Mouse (Mus musculus) embryonic fibroblast, embryonic 13.5 days (primary cell): Measurements from ENCODE around the gene Gm1979.
"Not testable (repeated sequence)": the region's sequence is repeated elsewhere in the genome, so short reads cannot be mapped to it uniquely, and the experiment has no call there.

Experiments used
- CTCF ChIP-seq: IDR thresholded peaks from 2 replicates; pipeline ENCODE4 v1.5.1; 2011; ENCODE audit warnings: mild to moderate bottlenecking, control low read depth, low read length, moderate library complexity, borderline replicate concordance; ENCODE audit not compliant: insufficient read depth
- POLR2A ChIP-seq: IDR thresholded peaks from 2 replicates; pipeline ENCODE4 v1.6.1; 2011; ENCODE audit warnings: low read depth, mild to moderate bottlenecking, control low read depth, low read length, moderate library complexity

DNA sequence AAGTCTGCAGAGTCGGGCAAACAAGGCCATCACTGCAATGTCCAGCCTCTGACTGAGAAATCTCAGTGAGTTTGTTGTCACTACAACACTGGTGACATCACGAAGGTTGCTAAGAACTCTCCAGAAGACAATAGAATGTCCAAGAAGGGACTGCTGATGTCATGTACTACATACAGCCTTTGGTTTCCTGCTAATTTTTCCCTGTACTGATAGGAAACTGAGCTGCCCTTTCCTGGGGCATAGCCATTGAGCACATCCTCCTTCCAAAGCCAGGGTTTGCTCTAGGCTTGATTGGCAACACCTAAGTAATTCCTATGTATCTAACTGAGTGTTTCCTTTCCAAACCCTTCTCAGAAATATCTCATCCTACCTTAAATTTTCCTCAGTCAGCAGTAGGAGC lies at the start of gene Gm1979:
- TF ChIP-seq CTCF, POLR2A: not testable (repeated sequence)
